Mouse (Mus musculus) ovary, postnatal 36 days (tissue): ENCODE data around the gene Atp6v1b1.
A peak's percentile ranks its signal among the peaks of the same experiment; 100 is the strongest.

Experiments
- DNase-seq: peaks from one replicate; pipeline ENCODE4 v3.0.0; 2022; ENCODE audit warnings: low spot score, mixed read lengths

The Atp6v1b1 gene

DNA sequence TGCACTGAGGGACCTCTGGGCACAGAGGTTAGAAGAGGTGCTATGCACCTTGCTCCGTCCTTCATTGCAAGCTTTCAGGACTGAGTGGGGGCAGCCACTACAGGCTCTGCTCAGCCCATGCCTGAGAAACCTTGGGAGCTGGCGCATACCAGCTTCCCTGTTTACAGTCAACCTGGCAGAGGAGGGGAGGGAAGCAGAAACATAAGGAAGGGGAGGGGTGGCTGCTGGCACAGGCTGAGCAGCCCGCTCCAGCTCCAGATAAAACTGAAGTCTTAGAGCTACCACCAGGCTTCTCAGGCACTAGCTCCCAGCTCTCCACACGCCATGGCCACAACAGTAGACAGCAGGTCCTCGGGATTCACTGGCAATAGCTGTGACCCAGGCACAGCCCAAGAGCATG, at the start of gene Atp6v1b1:
Gene Atp6v1b1 (plus strand): TSS at position 230 of the 400 bp plus-strand sequence.
- DNase-seq, result no peak

- DNase-seq, result no peak
These were observed 49.0 kb upstream of the Atp6v1b1 start for GRCm38 (mm10) chr6:83693835-83694234.

DNA sequence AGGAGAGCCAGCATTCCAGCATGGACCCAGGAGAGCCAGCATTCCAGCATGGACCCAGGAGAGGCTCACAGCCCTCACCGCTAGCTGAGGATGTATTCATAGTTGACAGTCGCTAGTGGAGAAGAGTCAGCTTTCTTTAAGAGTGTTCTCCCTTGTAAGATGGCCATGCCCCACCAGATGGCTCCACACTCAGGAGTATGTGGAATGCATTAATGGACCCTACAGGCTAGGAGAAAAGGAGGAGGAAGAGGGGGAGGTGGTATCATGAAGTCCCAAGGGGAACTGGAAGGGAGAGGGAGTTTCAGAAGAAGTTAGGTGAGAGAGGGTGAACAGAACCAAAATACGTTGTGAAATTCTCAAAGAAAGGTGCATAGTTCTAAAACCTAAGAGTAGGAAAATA, 47.1 kb upstream of the Atp6v1b1 start:
- DNase-seq, result no peak

- DNase-seq, result no peak
These were observed 46.1 kb upstream of the Atp6v1b1 start for GRCm38 (mm10) chr6:83696684-83697083.

- DNase-seq, result no peak
These were observed 44.9 kb upstream of the Atp6v1b1 start for GRCm38 (mm10) chr6:83697932-83698331.

DNA sequence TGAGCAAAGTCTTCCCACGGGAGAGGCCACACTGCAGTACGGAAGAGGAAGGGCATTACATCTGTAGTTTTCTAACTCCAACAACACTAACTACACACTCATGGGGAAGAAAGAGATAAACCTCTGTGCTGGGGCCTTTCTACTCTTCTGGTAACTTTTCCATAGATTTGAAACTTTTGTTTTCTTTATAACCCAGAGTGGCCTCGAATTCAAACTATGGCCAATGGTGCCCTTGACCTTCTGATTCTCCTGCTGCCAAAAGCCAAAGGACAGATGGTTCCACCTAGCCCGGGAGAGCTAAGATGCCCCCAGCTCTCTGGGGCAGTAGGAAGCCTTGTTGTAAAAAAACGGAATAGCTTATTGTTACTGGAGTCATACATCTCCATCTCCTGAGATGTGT, 42.8 kb upstream of the Atp6v1b1 start:
- no peak for DNase-seq

DNA sequence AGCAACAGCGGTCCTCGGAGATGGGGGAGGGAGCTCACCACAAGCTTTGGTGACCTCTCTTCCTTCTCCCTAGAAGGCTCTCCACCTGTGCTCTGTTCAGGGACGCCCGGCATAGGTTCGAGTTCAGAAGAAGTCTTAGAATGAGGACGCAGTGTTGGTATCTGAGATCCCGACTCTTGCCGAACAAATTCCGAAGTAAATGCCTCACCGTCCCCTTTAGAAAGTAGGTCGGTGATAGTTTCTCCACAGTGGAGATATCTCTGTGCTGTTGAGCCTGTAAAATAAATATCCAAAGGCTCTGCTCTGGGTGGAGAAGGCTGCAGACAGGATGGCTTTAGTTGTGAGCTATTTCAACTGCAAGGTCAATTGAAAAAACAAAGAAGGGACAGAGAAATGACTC, 41.8 kb upstream of the Atp6v1b1 start:
- no peak for DNase-seq

DNA sequence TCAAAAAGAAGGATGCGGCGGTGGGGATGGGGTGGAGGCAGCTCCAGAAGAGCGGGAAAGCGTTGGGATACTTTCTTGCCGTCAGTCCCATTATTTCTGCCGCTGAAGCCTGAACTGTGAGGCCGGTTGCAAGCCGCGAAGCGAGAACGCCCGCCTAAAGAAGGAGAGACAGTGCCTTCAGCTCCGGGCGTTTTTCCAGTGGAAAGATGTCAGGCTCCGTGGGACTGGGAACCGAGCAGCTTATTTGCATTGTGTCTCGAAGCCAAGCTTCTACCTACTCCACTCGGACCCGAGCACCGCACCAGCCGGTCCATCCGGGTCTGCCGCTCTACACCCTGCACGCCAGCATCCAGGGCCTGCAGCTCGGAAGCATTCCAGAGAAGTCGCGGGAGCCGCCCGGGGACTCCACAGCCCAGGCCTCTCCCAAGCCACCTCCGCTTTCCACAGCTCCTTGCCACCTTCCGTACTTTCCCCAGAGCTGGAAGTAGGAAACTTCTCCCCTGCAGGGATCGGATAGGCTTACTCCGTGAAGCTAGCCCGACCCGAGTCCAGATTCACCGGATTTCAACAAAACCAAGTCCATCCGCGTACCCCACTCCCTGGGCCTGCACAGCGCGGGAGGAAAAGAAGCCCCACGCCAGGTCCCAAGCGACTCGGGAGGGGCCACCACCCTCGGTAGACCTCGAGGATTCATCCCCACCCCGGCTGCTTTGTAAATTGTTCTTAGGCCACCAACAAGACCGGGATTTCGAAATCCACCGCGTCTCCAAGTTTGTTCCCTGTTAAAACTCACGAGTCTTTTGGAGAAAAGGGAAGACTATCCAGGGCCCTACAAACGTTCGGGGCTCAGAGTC, 40.4 kb upstream of the Atp6v1b1 start:
- DNase-seq, result no peak

DNA sequence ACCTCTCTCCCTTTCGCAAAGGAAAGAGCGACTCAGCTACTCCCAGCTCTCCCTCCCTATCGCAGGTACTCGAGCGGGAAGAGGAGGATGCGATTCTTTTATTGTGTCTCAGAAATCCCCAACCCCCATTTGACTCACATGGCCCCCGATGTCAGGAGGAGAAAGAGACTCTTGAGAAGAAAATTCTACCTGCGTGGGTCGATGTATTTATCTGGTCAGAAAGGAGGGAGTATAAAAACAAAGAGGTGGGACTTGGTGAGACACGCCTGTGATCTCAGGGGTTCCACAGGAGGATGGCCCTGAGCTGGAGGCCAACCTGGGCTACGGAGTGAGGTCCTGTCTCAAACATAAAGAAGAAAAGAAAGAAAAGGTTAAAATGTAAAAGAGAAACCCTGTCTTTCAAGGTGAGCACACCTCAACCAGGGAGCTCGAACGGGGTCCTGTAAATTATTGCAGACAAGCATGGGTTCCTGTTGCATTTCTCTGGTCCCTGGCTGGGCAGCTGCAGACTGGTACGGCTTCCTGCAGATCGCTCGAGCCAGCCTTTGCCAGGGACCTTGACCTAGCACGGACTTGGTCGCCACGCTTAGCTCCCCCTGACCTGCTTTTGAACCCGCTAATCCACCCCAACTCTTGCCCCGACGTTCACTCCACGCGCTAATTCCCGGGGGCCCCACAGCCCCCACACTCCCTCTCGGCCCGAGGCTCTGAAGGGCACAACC, 39.6 kb upstream of the Atp6v1b1 start:
- no peak for DNase-seq

GRCm38 (mm10) chr6:83703722-83704078, 39.1 kb upstream of the Atp6v1b1 start:
- DNase-seq, result no peak

DNA sequence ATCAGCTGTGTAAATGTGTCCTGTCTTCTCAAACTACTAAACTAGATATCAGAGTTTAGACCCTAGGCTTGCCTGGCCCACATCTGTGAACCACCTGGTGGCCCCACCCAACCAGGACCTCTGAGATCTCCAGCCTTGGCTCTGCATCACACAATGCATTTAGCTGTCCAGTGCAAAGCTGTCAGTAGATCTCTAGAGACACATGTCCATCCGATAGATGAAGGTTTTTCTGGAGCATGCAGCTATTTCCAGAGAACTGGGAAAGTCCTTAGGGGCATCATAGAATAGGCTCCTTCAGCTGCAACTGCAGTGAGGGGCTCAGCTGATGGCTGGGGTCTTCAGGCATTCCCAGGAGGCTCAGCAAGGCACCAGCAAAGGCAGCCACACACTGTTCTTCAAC, 38.5 kb upstream of the Atp6v1b1 start:
- no peak for DNase-seq

- no peak for DNase-seq
These were observed 38.1 kb upstream of the Atp6v1b1 start for GRCm38 (mm10) chr6:83704701-83705100.

DNA sequence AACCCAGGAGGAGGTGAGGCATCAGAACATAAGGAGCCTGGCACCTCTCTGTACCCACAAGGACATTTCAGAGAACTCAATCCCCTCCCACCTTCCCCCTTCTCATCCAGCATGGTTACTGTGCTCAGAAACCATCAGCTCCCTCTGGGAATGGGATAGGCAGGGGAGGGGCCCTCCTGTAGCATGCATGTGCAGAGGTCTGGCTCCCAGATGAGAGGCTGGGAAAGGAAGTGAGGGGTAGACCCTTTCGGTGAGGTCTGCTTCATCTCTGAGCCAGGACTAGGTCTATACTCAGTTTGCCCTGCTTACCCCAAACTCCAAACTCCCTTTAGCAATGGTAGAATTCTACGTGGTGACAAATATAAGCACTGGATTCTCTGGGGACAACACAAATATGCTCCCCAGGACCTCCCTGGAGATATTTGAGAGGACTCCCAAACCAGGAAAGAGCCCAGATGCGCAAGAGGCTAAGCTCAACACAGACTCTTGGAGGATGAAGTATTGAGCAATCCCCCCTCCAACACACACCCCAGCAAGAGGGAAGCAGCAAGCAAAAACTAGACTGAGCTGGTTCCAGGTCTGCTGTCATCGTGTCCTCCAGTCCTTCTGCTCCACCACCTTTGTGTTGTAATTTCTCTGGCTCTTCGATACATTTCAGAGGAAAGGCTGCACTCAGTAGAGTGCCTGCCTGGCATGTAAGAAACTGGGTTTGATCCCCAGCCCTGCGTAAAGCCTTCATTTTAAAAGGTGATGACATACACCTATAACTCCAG, 34.9 kb upstream of the Atp6v1b1 start:
- DNase-seq, result no peak

GRCm38 (mm10) chr6:83710361-83711066, 32.3 kb upstream of the Atp6v1b1 start:
- DNase-seq, result no peak

GRCm38 (mm10) chr6:83711067-83711675, 31.6 kb upstream of the Atp6v1b1 start, which contains the start of gene Vax2:
Gene Vax2, plus strand, starts transcription at chr6:83711264.
- DNase-seq, result peak; percentile 69

DNA sequence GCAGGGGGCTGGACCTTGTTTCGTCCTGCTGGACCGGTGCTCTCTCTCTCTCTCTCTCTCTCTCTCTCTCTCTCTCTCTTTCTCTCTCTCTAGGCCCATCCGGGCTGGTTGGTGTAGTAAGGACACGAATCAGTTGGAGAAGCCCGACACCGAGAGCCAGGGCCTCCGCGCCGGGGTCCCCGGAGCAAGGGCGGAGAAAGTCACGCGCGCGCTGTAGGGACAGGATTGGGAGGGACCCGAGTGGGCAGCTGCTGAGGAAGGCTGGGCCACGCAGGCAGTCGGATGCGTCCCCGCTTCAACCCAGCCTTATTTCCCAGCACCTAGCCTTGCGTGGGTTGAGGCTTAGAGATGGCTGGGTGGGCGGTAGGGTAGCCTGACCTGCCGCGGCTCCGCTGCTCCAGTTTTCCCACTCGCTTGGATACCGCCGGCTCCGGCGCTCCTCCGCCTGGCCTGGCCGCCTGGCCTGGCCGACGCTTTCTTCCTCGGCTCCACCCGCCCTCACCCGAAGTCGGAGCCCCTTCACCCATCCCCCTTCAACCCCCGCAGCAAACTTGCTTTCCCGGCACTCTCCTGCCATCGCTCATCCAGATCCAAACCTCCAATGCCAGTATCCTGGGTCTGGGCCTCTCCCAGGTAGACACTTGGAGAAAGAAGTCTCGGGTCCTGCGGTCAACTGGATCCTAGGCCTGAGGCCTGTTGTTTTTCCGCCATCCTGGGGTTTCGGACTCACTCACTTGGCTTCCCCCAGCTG, 30.9 kb upstream of the Atp6v1b1 start:
- no peak for DNase-seq

GRCm38 (mm10) chr6:83713271-83714136, 29.3 kb upstream of the Atp6v1b1 start:
- no peak for DNase-seq

GRCm38 (mm10) chr6:83714221-83715123, 28.3 kb upstream of the Atp6v1b1 start:
- DNase-seq, result no peak
